Mouse (Mus musculus) skeletal muscle tissue, postnatal 0 days (tissue): ENCODE data around the gene Rsg1. TPM values are rescaled to one million over a fixed set of nuclear protein-coding genes. Genes with fewer than 3 reads are reported as not detected.

Source experiments
- polyA plus RNA-seq: library from polyadenylated mRNA; unstranded; fragments of >200 nt; fragmentation: Nextera tagmentation; extraction: Ambion mirVana; gene quantifications from 2 replicates; pipeline ENCODE4 v1.2.1, GENCODE M21; 2015

The Rsg1 gene
- 1.0 and 1.2 TPM in 2 replicates for polyA plus RNA-seq

DNA sequence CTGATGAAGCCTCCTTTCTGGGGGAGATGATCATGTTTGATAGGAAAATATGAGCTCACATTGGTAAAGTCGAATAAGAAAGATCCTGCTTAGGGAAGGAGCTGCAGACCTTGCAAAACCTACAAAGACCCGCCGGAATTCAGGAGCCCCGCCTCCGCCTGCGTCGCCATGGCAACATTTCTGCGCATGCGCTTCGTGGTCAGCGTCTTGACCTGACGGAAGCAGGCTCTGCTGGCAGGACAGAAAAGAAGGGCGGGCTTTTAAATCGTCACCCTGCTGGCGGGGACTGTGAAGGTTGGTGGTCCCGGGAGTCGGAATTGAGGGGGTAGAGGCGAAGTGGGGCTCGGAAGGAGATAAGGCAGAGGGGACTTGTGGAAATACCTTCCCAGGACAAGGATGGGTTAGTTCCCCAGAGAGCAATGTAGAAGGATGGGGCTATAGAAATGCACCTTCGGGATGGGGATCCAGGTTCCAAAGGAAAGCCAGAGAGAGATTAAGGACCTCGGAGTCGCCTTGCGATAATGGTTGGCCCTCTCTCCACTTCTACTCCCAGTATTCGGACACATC, at the start of gene Rsg1:
Gene Rsg1 (plus strand): TSS at position 187 of the 567 bp plus-strand sequence.

DNA sequence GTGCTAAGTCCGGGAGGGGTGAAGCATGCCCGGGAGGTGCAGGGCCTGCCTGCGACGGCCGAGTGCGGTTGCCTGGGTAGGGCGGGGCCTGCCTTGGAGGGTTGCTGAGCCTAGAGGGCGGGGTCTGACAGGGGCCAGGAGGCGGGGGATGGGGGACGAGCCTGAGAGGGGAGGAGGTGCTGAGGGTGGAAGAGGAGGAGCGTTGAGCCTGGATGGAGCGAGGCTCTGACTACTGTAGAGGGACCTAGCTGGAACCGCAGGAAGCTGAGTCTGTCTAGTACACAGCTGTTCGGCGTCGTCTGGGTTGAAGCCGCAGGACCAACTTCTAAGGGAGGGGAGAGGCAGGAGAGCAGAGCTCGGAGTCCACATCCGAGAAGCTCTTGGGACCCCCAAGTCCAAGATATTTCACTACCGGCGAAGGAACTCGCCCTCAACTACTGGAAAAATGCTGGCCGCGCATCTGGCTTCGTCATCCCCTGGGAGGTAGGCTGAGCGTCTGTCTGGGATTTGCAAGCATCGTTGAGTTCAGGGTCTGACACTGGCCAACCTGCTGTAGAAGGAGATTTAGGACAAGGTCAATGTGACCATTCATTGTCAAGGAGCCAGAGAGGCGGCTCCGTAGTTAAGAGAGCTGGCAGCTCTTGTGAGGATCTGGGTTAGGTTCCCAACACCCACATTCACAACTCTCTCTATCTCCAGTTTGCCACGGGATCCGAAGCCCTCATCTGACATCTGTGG, 25.8 kb downstream of the Rsg1 start, which contains the start of gene Arhgef19:
Gene Arhgef19 (plus strand): TSS at position 112 of the 738 bp plus-strand sequence.

Other genes starting within 250 kb of the Rsg1 start
- gene Atp13a2, start 227.1 kb upstream of the Rsg1 start, polyA plus RNA-seq, result 18.1 and 19.8 TPM in 2 replicates
- gene Mfap2, start 203.5 kb upstream of the Rsg1 start, polyA plus RNA-seq, result 295 and 341 TPM in 2 replicates
- gene Crocc, start 153.4 kb upstream of the Rsg1 start, polyA plus RNA-seq, result 0.99 and 1.7 TPM in 2 replicates
- gene Necap2, start 135.6 kb upstream of the Rsg1 start, polyA plus RNA-seq, result 38.3 and 50.7 TPM in 2 replicates
- gene Spata21, start 125.6 kb upstream of the Rsg1 start, polyA plus RNA-seq, result 0.37 and 0.40 TPM in 2 replicates
- 28.3 and 29.0 TPM in 2 replicates for gene Szrd1, start 74.2 kb upstream of the Rsg1 start, polyA plus RNA-seq
- 7.7 and 8.1 TPM in 2 replicates for gene Fbxo42, start 66.0 kb upstream of the Rsg1 start, polyA plus RNA-seq
- gene Arhgef19, start 25.5 kb downstream of the Rsg1 start, polyA plus RNA-seq, result 0.81 and 1.7 TPM in 2 replicates
- 0.54 and 0.99 TPM in 2 replicates for gene Epha2, start 87.3 kb downstream of the Rsg1 start, polyA plus RNA-seq
- gene Fam131c, start 154.3 kb downstream of the Rsg1 start, polyA plus RNA-seq, result 0.17 TPM in 1 of 2 replicates, not detected in the other
- gene Clcnka, start 184.8 kb downstream of the Rsg1 start, polyA plus RNA-seq, result 0.69 and 1.3 TPM in 2 replicates
- gene Clcnkb, start 202.1 kb downstream of the Rsg1 start, polyA plus RNA-seq, result 0.06 TPM in 1 of 2 replicates, not detected in the other
- gene Hspb7, start 206.8 kb downstream of the Rsg1 start, polyA plus RNA-seq, result 66.3 and 81.8 TPM in 2 replicates
- gene Srarp, start 222.1 kb downstream of the Rsg1 start, polyA plus RNA-seq, result not detected in 2 replicates
- gene Zbtb17, start 230.7 kb downstream of the Rsg1 start, polyA plus RNA-seq, result 15.5 and 16.1 TPM in 2 replicates